8 mouse cellular contexts compared by ENCODE assay signal in genomic region chr5:30201521-30201920, GRCm38 (mm10). TPM values are rescaled to one million over a fixed set of nuclear protein-coding genes. Genes with fewer than 3 reads are reported as not detected.
DNase-seq lines count a peak whose midpoint lies in the region; ATAC-seq and TF ChIP-seq lines count a peak whose summit lies in the region.

No protein-coding gene starts in this region.

- H3K4me1 ChIP-seq in thymus, adult 2 months (replicated peaks; ENCODE audit: control insufficient read depth, insufficient read depth, low read length): peaks cover 4% of the 10 kb centered on the region; the same call in 1 of the 2 replicates
- H3K4me1 ChIP-seq in neural tube, embryonic 15.5 days: no peaks in the 10 kb centered on the region

- no peaks in the 10 kb centered on the region for H3K27me3 ChIP-seq in thymus, adult 2 months (ENCODE audit: control insufficient read depth, insufficient read depth, low read length)
- H3K27me3 ChIP-seq in neural tube, embryonic 15.5 days (replicated peaks): no peaks in the 10 kb centered on the region

- ATAC-seq in cerebellum, adult (ENCODE audit: insufficient number of reproducible peaks, low FRiP score, low TSS enrichment): no peak
- peak; percentile 84 for ATAC-seq in neural tube, embryonic 15.5 days (ENCODE audit: low FRiP score)
- no peak for ATAC-seq in erythroid progenitor cell, adult 5-6 weeks (replicated peaks; ENCODE audit: low FRiP score, poor library complexity, severe bottlenecking)

- no peak overlapping the region for H3K9ac ChIP-seq in neural tube, embryonic 15.5 days (replicated peaks)

- no peak for TF ChIP-seq CTCF in thymus, adult 2 months (IDR thresholded peaks at IDR 0.05; ENCODE audit: borderline replicate concordance, control insufficient read depth, extremely low read depth, insufficient read depth, low read length, poor library complexity)

- H3K4me2 ChIP-seq in neural tube, embryonic 15.5 days: no peak overlapping the region

- H3K9me3 ChIP-seq in neural tube, embryonic 15.5 days (replicated peaks): no peaks in the 10 kb centered on the region

- WGBS in thymus, adult 2 months: 44% methylated on average over 5 of the region's 5 CpGs
- WGBS in neural tube, embryonic 15.5 days: 48% methylated on average over 5 of the region's 5 CpGs

- no peak overlapping the region for H3K4me3 ChIP-seq in thymus, adult 2 months (ENCODE audit: control insufficient read depth, insufficient read depth, low read length)
- no peak overlapping the region for H3K4me3 ChIP-seq in neural tube, embryonic 15.5 days (replicated peaks)

- H3K36me3 ChIP-seq in thymus, adult 2 months (ENCODE audit: control insufficient read depth, insufficient read depth, low read length): no peaks in the 10 kb centered on the region
- H3K36me3 ChIP-seq in neural tube, embryonic 15.5 days: no peaks in the 10 kb centered on the region

- TF ChIP-seq POLR2A in thymus, adult 2 months (IDR thresholded peaks at IDR 0.05; ENCODE audit: control insufficient read depth, extremely low read depth, insufficient read depth, low read length, poor library complexity): no peak

- DNase-seq in cerebellum, adult 8-10 months: peak; percentile 9
- DNase-seq in thymus, postnatal 4 days: peak; percentile 31
- DNase-seq in thymus, adult 2 months: no peak
- peak; percentile 20 to 63 for DNase-seq in frontal cortex, postnatal 36 days (ENCODE audit: low spot score in 2 of 2)
- DNase-seq in layer of hippocampus, postnatal 36 days: peak; percentile 22 to 31

- H3K27ac ChIP-seq in thymus, adult 2 months (ENCODE audit: control insufficient read depth, insufficient read depth, low read length): no peak overlapping the region
- no peak overlapping the region for H3K27ac ChIP-seq in neural tube, embryonic 15.5 days (replicated peaks)

RNA-seq across cellular contexts. Expression of gene Adgrf3, which starts 4.0 kb away (rescaled TPM):
- 0.30 and 0.31 TPM in 2 replicates for polyA plus RNA-seq in thymus, adult 2 months (2012; rRNA removed)
- not detected for total RNA-seq in layer of hippocampus, postnatal 36 days (2021)
- polyA plus RNA-seq in neural tube, embryonic 15.5 days (2015; fragmentation: Nextera tagmentation; extraction: Ambion mirVana): 0.11 TPM in 1 of 2 replicates, not detected in the other
- total RNA-seq in erythroid progenitor cell, adult 5-6 weeks (2015; ENCODE audit: low replicate concordance): not detected in 2 replicates
- not detected in 2 replicates for total RNA-seq in erythroid progenitor cell, adult 5-6 weeks (2017; ENCODE audit: low replicate concordance)

RNA-seq across cellular contexts. Expression of gene Selenoi, which starts 30.9 kb away (rescaled TPM):
- 32.2 and 33.4 TPM in 2 replicates for polyA plus RNA-seq in thymus, adult 2 months (2012; rRNA removed)
- 10 to 100 TPM; 41.7 to 45.7 TPM for total RNA-seq in layer of hippocampus, postnatal 36 days (2021)
- polyA plus RNA-seq in neural tube, embryonic 15.5 days (2015; fragmentation: Nextera tagmentation; extraction: Ambion mirVana): 25.0 and 26.6 TPM in 2 replicates
- 11.3 and 18.7 TPM in 2 replicates for total RNA-seq in erythroid progenitor cell, adult 5-6 weeks (2015; ENCODE audit: low replicate concordance)
- 16.9 and 46.8 TPM in 2 replicates for total RNA-seq in erythroid progenitor cell, adult 5-6 weeks (2017; ENCODE audit: low replicate concordance)

RNA-seq across cellular contexts. Expression of gene Hadhb, which starts 46.5 kb away (rescaled TPM):
- 111 and 140 TPM in 2 replicates for polyA plus RNA-seq in thymus, adult 2 months (2012; rRNA removed)
- 10 to 100 TPM; 91.7 to 93.3 TPM for total RNA-seq in layer of hippocampus, postnatal 36 days (2021)
- polyA plus RNA-seq in neural tube, embryonic 15.5 days (2015; fragmentation: Nextera tagmentation; extraction: Ambion mirVana): 57.5 and 86.0 TPM in 2 replicates
- 49.9 and 56.9 TPM in 2 replicates for total RNA-seq in erythroid progenitor cell, adult 5-6 weeks (2015; ENCODE audit: low replicate concordance)
- total RNA-seq in erythroid progenitor cell, adult 5-6 weeks (2017; ENCODE audit: low replicate concordance): 34.8 and 61.0 TPM in 2 replicates

RNA-seq across cellular contexts. Expression of gene Hadha, which starts 46.6 kb away (rescaled TPM):
- polyA plus RNA-seq in thymus, adult 2 months (2012; rRNA removed): 73.8 and 80.5 TPM in 2 replicates
- total RNA-seq in layer of hippocampus, postnatal 36 days (2021): 10 to 100 TPM; 72.2 to 74.2 TPM
- 67.2 and 89.6 TPM in 2 replicates for polyA plus RNA-seq in neural tube, embryonic 15.5 days (2015; fragmentation: Nextera tagmentation; extraction: Ambion mirVana)
- total RNA-seq in erythroid progenitor cell, adult 5-6 weeks (2015; ENCODE audit: low replicate concordance): 40.7 and 46.1 TPM in 2 replicates
- total RNA-seq in erythroid progenitor cell, adult 5-6 weeks (2017; ENCODE audit: low replicate concordance): 166 and 215 TPM in 2 replicates
